Mouse (Mus musculus): ENCODE measurements at regions not wholly inside any gene's neighbourhood (a gene's known extent, or its start where the extent isn't known, plus 50 kb on each side); places are given as distances from the start of the nearest gene placed in this dataset.

DNA sequence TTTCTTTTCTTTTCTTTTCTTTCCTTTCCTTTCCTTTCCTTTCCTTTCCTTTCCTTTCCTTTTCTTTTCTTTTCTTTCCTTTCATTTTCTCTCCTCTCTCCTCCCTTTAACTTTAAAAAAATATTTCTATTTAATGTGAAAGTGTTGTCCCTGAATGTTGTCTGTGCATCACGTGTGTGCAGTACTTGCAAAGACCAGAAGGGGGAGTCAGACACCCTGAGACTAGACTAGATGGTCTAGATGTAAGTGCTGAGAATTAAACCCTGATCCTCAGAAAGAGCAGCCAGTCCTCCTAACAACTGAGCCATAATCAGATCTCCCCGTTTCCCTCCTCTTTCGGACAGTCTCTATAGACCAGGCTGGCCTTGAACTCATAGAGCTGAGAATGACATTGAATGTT lies 151.7 kb downstream of the Mtx2 start:
- no peak for DNase-seq (ENCODE audit: low spot score in 2 of 2)

DNA sequence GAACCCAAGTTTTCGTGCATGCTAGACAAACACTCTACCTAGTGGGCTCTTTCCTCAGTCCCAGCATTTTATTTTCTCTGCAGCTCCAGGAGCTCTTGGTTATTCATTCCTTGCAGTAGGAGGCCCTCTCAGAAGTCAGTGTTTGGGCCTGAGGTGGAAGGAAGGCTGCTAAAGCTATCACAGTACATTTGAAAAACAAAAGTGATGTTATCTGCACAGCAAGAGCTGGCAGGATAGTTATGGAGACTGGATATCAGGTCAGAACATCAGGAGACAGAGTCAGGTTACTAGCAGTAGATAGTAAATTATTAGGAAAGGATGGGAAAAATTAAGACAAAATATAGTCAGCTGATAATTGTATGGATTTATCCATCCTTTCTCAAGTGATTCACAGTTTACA lies 152.2 kb downstream of the Mtx2 start:
- no peak for DNase-seq (ENCODE audit: low spot score in 2 of 2)

DNA sequence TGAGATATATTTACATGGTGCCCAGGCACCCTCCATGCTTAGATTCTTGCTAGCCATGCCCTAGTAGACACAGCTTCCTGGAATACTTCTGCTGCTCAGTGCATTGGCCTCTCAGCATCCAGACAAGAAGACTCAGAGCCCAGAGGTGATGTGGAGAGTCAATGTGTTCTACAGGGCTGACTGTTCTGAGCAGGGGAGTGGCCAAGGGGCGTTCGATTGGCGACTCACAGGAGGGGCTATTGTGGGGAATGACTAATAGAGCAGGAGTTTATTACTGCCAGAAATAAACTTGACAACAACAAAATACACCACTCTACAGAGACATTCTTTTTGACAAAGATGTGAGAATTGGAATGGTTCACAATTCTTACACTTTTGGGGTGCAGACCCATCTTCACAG lies 156.3 kb downstream of the Mtx2 start:
- DNase-seq (ENCODE audit: low spot score in 2 of 2): no peak

DNA sequence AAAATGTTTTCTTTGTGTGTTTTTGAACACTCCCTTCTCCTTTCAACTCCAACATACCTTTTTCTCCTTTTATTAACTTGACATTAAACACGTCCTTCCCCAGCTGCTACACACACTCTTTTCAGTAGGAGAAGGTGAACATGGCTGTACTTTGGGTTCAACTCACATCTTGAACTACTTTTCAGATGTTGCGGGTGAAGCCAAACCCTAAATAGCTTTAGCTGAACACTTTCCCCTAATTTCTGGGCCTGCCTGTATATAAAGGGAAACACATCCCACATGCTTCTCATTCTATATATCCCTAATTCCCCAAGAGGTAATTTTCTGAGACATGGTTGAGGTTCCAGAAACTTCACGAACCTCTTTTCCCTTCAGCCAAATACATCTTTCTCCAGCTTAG lies 168.2 kb downstream of the Mtx2 start:
- DNase-seq (ENCODE audit: low spot score in 2 of 2): no peak

DNA sequence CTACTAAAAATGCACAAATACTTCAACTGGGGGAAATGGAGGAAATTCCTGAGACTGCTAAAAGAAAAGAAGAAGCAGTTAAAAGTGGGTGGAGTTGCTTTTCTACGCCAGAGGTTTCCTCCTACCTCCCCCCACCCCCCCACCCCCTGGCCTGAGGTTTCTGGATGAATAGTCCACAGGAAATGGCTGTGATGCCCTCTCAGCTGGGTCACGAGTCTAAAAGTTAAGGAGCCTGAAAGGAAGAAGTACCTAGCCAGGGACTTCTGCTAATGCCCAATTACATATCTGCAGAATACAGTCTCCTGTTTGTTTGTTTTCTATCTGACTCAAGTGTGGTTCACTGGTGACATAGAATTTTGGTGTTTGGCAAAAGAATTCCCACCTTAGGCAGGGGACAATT lies 169.4 kb downstream of the Mtx2 start:
- no peak for DNase-seq (ENCODE audit: low spot score in 2 of 2)

DNA sequence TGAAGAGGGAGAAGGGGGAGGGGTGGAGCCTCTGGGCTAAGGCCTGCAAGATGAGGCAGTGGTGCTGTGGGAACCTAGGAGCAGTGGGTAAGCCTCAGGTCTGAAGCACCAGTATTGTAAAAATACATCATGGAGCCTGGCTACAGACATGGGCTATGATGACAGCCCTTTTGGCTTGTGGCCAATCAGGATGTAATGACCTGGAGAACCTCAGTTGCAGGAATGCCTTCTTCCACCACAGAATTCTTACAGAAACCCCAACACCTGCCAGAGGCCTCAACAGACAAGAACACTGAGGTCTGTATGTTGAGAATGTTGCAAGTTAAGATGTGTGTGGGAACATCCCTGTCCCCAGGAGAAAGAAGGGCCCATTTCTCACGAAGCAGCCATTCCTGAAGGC lies 172.1 kb downstream of the Mtx2 start:
- no peak for DNase-seq (ENCODE audit: low spot score in 2 of 2)

DNA sequence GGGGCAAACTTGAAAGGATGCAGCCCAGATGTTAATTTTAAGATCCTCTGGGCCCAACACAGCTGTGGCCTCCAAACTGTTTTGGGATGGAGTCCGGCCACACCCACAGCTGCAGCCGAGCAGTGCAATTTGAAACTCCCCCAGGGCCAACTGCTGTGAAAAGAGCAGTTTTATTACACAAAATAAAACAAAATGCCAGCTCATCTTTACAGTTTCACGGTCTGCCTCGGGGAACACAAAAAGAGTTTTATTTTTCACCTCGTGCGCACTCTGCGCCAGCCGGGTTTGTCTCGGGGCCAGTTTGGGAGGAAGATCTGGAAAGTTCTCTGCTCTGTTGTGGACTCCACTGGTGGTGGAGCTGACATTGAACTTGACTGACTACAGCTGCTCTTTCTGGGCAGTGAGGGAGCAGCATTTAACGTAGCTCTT lies 174.8 kb downstream of the Mtx2 start:
- DNase-seq (ENCODE audit: low spot score in 2 of 2): no peak

DNA sequence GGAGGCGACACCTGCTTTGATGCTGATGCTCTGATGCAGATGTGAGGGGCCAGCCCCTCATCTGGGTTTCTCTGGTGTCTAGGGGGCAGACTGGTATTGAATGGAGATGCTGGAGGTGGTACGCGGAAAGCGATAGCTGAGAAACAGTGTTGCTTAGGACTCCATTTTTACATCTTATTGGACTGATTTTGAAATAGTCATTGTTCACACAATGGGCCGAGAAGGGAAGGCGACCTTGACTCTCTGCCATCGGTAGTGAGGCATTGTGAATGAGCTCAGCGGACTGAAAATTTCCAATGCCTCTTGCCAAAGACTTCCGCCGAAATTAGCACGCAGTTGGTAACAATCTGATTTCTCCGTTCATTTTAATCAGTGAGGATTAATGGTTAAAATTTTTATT lies 177.0 kb downstream of the Mtx2 start:
- peak in 1 of 2 experiments; percentile 23 for DNase-seq (ENCODE audit: low spot score in 2 of 2)

DNA sequence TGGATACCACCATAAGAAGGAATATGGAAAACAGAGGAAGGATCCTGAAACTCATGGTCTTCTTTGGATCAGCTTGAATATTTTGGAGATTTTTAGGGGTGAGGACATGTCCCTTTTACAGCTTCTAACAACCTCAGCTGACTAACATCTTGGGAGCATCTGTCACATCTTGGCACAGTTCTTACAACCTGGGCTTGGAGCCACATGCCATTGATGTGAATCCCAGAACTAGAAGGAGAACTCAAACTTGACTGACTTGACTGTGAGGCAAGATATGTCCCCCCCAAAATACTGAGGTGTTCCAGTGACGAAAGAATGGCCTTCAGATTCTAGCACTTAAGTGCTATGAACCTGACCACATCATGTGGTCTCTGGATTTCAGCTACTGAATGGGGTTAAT lies 182.5 kb downstream of the Mtx2 start:
- no peak for DNase-seq (ENCODE audit: low spot score in 2 of 2)

DNA sequence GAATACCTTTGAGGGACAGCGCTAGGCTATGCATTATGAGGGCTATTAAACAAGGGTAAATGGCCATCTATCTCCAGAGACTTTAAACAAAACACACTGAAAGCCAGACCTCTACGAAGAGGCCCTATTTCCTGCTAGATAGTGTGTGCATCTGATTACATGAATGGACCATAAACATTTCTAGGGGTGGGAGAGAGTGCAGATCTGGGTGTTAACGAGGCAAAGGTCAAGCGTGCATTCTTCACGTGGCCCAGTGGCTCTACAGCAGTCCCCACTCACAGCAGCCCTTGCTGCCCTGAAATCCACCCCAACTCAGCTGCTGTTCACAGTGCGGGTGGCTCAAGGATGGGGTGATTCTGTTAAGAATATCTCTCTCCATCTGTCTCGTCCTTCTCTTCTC lies 185.0 kb downstream of the Mtx2 start:
- DNase-seq (ENCODE audit: low spot score in 2 of 2): no peak

DNA sequence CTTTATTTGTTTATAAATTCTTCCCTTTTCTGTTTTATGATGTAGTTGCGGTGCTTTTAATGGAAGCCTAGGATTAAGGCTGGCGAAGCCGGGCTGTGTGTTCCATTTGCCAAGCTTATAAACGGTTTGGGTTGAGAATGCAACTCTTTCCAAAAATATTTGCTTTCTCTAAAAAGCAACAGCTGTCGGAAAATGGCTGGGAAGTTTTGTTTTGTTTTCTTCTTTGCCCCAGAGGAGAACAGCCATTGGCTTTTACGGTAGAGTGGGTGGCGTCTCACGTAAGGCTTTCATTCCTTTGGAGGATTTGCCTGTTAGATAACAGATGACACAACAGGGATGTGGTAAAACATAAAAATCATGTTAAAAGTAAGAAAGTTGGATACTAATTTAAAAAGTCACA lies 186.4 kb downstream of the Mtx2 start:
- no peak for DNase-seq (ENCODE audit: low spot score in 2 of 2)

DNA sequence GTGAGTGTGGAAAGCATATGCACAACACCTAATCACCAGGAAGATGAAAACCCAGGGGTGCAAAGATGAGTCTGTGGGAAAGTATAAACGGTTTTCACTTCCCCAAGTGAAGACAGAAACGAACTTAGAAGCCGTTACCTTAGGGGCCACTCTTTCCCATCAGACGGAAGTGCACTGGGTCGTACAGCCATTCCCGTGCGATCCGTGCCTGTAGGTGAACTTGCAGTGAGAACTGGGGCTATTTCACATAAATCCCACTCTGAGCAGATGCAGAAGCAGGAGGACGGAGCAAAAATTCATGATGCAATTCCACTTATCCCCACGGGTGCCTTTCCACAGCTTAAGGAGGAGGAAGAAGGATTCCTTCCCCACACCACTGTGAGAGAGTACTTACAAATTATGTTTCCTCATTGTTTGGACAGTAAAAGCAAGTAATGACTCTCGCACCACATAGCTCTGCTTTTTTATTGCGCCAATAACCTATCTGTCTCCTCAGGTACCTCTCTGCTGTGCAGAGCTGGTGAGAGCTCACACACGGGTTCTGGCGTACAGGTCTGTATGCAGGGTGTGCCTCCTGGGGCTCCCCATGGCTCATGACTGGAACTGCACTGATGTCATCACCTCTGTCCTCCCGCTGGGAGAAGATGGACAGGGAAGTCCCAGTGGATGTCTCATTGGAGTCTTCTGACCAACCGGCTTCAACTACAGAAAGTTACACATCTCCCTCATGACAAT lies 189.6 kb downstream of the Mtx2 start:
- no peak for DNase-seq (ENCODE audit: low spot score in 2 of 2)

DNA sequence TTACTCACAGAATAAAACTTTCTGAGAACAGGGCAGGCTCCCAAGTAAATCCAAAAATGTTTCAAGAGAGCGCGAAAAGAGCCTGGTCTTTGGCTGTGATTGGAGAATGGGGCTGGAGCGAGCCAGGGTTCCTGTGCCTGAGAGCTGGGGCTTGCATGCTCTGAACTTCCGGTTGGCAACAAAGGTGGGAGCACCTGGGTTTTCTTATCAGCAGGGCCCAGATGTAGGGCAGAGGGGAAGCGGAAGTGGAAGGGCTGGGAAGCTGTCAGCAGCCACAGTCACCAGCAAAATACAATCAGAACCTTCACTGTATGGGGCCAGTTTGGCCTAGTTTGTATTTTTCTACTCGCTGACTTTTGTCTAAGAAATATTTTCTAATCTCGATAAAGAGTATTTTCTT lies 193.9 kb downstream of the Mtx2 start:
- DNase-seq (ENCODE audit: low spot score in 2 of 2): peak in 1 of 2 experiments; percentile 24

DNA sequence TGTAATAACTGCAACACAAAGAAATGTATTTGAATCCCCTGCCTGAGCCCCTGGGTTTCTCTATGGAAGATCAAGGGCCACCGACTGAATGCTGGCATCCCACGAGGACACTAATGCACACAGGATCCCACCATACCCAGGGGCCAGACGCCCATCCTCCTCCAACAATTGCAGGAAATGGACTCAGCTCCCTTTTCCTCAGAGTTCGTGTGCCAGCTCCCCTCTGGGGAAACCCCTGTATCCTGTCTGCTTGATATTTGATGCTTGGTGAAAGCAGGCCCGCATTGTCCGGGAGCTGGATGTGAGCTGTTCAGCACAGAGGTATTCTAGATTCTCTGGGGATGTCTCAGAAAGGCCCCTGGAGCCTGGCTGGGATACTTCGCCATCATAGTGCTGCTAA lies 196.0 kb downstream of the Mtx2 start:
- no peak for DNase-seq (ENCODE audit: low spot score in 2 of 2)

DNA sequence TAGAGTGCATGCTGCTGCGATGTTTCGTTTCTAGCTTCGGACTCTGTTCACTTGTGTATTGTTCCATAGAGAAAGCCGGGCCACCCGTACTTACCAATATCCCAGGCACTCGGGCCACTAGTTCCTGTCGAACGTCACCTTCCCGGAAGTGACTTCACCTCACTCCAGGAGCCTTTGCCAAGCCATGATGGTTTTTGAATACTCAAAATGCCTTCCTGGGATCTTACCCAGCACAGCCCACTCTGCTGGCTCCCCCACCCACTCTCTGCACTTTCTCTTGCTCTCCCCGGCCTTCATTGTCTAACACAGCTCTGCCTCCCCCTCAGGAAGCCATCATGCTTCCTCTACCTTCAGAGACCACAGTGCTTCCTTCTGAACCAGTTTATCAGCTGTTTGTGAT lies 202.5 kb downstream of the Mtx2 start:
- DNase-seq (ENCODE audit: low spot score in 2 of 2): no peak

DNA sequence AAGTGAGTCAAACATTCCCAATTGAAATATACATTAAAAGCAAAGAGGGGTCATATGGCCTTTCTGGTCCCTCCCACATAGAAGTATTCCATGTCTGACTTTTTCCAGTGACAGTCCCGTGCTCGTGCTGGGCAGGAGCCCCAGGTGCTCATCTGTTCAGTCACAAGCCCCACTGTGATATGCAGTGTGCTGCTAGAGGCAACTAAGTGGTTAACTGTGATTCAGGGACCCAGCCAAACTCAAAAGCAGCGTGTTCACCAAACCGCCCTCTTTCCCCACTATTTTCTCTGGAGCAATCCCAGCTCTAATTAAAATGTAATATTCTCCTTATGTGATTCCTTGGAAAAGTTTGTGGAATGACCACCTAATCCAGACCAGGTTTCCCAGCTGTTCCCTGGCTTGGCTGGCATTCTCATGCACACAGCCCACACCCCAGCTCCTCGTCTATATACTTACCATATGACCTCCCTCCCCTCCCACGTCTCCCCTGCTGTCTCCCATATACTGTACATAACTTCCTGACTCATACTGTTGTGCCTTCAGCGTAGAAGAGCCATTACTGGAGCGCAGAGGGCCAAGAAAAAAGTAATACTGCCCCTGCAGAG lies 203.6 kb downstream of the Mtx2 start:
- DNase-seq (ENCODE audit: low spot score in 2 of 2): no peak

DNA sequence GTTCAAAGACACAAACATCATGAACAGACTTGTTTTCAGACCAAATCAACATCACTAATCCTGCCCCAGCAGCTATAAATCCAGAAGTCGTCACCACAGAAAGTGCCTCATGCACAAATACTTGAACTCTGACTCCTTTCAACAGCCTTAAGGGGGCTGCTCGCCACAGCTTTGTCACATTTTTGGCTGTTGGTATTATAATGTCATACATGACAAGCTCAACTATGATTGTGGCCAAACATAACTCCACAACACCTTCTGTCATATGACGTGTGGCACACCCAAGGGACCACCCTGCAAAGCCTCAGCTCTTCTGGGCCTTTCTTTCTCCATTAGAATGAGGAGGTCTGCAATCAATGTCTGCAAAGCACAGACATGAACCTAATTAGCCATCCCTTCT lies 209.1 kb downstream of the Mtx2 start:
- DNase-seq (ENCODE audit: low spot score in 2 of 2): no peak

DNA sequence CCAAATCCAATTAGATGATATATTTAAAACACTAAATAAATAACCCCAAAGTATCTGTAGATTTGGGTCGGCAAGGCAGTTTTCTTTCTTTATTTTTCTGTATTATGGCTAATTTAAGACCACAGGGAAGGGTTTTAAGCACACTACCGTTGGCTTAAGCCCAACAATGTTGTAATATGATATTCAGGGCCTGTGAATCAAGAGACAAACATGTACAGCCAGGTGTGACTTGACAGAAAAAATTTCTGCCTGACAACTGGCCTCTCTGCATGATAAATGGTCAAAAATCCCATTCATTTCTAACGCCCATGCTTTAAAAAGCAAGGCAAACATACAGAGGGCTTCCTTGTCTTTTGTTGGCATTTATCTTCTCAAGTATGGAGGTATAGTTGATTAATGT lies 213.5 kb downstream of the Mtx2 start:
- DNase-seq (ENCODE audit: low spot score in 2 of 2): no peak

DNA sequence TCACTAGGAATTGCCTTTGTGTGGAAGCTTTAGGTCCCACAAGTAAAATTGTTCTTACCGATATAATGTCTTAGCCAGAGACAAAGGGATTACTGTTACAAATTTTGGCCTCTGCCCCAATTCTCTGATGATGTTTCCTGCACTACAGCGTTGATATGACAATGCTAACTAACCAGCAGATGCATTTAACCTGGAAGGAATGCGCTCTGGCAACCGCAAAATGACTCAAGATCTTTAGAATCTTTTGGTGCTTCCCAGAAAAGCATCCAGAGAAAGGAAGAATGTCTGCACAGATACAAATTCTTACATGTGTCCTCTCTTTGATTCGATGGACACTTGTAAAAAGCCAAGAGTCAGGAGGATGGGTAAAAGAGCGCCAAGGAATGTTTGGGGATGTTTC lies 221.3 kb downstream of the Mtx2 start:
- no peak for DNase-seq (ENCODE audit: low spot score in 2 of 2)

DNA sequence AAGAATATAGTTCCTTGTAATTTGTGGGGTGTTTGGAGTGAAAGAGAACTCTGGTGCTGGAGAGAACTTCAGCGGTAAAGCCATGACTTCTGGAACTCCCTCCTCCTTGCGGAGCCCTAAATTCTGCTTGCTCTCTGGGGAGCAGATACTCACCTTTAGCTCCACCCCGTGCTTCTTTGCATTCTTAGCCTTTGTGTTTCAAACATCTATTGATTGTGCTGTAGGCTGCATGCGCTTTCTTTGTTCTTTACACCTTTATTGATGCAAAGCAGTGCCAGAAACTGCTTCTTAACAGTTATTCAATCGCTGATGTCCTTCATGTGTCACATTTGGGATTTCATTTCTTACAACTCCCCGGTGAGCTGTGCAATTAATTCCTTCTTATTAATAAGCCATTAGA lies 222.5 kb downstream of the Mtx2 start:
- no peak for DNase-seq (ENCODE audit: low spot score in 2 of 2)

DNA sequence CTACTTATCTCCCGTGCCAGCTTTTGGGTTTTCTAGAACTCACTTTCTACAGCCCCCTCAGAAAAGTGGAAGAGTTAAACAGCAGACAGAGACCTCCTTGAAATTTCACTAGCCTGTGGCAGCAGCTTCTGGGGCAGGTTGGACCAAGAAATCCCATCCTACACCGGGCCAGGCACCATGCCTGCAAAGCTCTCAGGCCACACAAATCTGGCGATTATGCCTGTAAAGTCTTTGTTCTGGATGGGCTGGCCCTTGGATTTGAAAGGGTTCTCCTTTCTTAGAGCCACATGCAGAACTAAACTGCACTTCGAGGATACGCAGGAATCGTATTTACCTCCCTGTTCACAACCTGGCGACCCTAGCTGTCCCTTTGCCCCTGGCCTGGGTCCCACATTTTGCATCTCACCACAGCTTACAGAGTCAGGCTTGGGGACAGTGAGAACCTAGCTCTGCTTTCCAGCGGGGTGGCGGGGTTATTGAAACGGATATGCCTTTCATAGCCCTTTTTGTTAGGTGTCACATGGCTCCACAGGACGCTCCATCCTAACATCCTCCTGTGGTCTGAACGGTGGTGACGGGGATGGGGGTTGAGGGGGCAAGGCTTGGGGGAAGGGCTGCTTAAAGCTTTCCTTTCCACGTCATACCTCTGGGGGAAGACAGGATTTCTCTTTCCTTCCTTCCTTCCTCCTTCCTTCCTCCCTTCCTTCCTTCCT lies 229.0 kb downstream of the Mtx2 start:
- DNase-seq (ENCODE audit: low spot score in 2 of 2): peak in 1 of 2 experiments; percentile 12

DNA sequence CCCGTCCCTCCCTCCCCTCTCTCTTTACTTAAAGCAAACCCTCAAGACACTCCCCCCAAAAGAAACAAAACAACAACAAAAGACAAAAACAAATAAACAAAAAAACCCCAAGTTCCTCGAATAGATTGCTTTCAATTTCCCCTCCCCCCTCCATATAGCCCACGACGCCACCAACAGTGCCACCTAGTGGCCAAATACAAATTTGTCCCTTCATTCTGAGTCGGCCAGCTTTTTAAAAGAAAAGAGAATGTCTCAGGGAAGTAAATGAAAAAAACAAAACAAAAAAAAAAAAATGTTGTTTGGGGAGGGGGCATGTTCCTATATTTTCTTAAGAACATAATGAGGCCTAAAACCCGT lies 229.6 kb downstream of the Mtx2 start:
- DNase-seq (ENCODE audit: low spot score in 2 of 2): peak; percentile 45 to 55

DNA sequence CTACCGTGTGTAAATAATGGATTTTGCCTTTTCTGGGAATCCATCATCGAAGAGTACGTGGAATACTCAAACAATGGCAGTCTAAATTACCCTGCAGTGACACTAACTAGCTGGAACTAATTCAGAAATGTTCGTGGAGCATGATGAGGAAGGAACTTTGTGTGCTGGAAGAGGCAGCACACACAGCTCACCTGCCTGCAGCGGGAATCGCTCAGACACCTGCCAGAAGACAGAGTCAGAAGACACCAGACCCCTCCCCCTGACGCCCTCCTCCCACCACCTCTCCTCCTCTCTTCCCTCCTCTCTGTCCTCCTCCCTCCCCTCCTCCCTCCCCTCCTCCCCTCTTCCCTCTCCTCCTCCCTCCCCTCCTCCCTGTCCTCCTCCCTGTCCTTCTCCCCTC lies 235.4 kb downstream of the Mtx2 start:
- no peak for DNase-seq (ENCODE audit: low spot score in 2 of 2)
